Mouse (Mus musculus) ES-CJ7 (cell line): ENCODE measurements at regions not wholly inside any gene's neighbourhood (a gene's known extent, or its start where the extent isn't known, plus 50 kb on each side); places are given as distances from the start of the nearest gene placed in this dataset.

Experiments
- DNase-seq: peaks from one replicate; pipeline ENCODE4 v3.0.0; 2011; ENCODE audit warnings: low read depth, low spot score

- no peak for DNase-seq
Observed at GRCm38 (mm10) chr3:120217710-120218109, 433.4 kb upstream of the Ptbp2 start.

DNA sequence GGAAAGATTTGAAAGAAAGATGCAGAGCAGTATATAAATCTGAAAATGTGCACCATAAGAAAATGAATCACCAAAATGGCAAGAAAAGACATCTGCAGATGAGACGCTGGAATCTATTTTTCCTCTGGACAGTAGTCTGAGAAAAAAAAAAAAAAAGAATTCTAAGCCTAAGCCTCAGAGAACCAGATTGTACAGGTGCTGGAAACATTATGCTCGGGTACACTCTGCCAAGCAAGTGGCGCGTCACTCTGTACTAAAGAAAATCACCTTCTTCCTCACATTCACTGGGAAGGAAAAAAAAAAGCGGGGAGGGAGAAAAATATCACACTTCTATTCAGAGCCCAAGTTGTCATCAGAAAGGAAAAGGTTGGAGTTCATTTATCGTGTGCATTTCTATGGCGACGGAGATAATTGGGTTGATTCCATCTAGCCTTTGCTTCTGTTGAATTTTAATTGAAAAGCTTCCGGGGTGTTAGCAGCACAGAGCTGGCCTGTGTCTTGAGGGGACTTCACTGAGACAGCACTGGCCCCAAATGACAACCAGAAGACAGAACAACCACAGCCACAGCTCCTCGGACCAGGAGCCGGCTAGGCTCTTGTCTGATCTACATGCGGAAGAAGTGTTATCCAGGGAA, 430.5 kb upstream of the Ptbp2 start:
- DNase-seq = no peak

DNA sequence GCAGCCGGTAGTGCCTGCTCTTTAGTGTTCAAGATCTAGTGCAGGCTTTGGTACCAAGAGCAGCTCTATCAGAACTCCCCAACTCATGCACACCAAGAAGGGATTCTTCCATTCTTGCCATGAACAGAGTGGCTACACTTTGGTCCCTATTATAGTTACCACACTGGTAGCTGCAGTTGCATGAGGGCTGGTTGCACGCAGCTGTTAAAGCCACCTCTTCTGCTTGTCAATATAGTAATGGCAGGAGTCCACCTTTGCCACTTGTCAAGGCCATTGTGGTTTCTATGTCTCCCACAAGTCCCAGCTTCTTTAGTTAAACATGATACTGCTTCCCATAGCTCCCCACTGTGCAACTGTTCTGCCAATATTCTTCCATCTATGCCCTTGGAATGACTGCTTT, 415.1 kb upstream of the Ptbp2 start:
- no peak for DNase-seq

GRCm38 (mm10) chr3:120194501-120194900, 410.2 kb upstream of the Ptbp2 start:
- no peak for DNase-seq

DNA sequence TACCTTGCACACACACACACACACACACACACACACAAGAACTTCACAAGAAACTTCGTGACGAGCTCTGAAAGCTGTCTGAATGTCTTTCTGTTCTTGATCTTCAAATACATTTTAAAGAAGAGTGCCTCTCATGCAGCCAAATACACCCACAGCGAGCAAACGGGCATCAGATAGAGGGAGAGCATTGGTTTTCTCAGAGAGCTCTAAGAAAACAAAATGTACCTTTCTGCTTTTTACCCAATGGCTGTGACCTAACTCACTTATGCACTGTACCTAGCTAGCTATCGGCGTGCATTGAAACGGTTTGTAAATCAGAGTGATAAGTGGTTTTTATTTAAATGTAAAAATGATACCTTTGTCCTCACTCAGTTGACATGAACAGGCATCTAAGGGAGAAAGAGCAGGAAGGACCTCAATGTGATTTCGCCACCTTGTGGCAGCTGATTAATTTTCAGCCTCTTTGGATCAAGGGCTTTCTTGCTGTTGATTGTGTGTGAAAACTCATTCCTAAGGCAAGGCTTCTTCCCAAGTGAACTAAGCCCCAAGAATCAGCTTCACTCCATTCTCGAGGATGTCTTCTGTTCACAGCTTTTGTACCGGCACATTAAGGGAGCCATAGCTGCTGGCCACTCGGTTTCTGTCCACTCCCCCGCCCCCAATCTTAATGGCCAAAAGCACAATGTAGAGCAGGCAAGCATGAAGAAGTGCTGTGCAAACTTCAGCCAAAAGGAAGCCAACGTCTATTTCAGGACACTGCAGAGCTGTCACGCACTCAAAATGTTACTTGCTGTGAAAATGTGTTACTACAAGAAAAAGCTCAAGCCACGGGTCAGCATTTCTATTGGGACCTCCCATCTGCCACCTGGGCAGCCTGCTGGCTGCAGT, 408.4 kb upstream of the Ptbp2 start:
- DNase-seq = peak; percentile 59

DNA sequence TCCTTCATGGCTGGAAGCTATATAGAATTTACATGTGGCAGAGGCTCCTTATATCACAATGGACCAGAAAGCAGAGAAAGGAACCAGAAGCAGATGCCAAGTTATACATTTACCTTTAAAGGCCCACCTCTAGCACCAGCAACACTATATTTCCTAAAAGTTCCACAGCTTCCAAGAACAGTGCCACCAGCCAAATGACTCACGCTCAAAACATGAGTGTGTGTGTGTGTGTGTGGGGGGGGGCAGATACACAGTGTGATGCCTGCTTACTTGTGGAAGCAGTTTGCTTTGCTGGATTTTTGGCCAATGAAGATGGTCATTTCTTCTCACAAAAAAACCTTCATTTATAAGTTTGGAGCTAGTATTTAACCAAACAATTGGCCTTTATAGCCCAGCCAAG, 405.3 kb upstream of the Ptbp2 start:
- no peak for DNase-seq

- no peak for DNase-seq
Observed at GRCm38 (mm10) chr3:120180931-120181610, 396.8 kb upstream of the Ptbp2 start.

DNA sequence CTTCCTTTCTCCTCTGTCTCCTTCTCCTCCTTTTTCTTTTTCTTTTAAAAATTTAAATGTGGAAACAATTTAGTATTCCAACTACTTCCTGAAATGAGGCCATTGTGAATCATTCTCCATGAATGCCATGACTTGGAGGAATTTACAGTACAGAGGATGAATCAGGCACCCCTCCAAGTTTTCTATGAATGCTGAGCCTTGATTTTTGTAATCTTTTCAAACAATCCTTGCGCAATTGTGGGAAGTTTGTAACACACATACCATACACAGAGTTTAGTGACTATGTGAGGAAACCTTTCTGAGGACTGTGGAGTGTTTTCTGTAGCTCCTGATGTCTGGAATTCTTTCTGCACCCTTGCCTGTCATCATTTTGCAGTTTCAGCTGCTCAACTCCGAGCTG, 391.4 kb upstream of the Ptbp2 start:
- no peak for DNase-seq
